Mouse (Mus musculus) left cerebral cortex, adult 8-10 months (tissue): ENCODE measurements around the gene Fn1. TPM values are rescaled to one million over a fixed set of nuclear protein-coding genes. Genes with fewer than 3 reads are reported as not detected.
A peak's percentile ranks its signal among the peaks of the same experiment; 100 is the strongest.

ENCODE experiments used
- DNase-seq, 2 experiments: peaks; one replicate each; pipeline ENCODE4 v3.0.0; 2022; ENCODE audit warnings: low spot score in 2 of 2
- total RNA-seq, 4 experiments: library from RNA; stranded (reverse); gene quantifications; 2 replicates each; pipeline ENCODE4 v1.2.4; 2022

The Fn1 gene
- 10 to 100 TPM; 40.4 to 47.7 (median 47.3) TPM for total RNA-seq

- DNase-seq, result peak in 1 of 2 experiments; percentile 7
Measured at GRCm38 (mm10) chr1:71652551-71653399, at the start of gene Fn1. Gene Fn1 (minus strand): TSS chr1:71653200.

GRCm38 (mm10) chr1:71696093-71696492, 43.1 kb upstream of the Fn1 start:
- no peak for DNase-seq

GRCm38 (mm10) chr1:71691472-71692277, 38.7 kb upstream of the Fn1 start:
- no peak for DNase-seq

GRCm38 (mm10) chr1:71688926-71689303, 35.9 kb upstream of the Fn1 start:
- no peak for DNase-seq

GRCm38 (mm10) chr1:71688272-71688925, 35.4 kb upstream of the Fn1 start:
- DNase-seq, result no peak

- DNase-seq, result no peak
Measured at GRCm38 (mm10) chr1:71686791-71687190, 33.8 kb upstream of the Fn1 start.

GRCm38 (mm10) chr1:71683736-71684135, 30.7 kb upstream of the Fn1 start:
- no peak for DNase-seq

GRCm38 (mm10) chr1:71682194-71682715, 29.3 kb upstream of the Fn1 start:
- DNase-seq, result no peak

GRCm38 (mm10) chr1:71681306-71681705, 28.3 kb upstream of the Fn1 start:
- no peak for DNase-seq

GRCm38 (mm10) chr1:71680046-71680672, 27.2 kb upstream of the Fn1 start:
- no peak for DNase-seq

- no peak for DNase-seq
Measured at GRCm38 (mm10) chr1:71675420-71675819, 22.4 kb upstream of the Fn1 start.

- no peak for DNase-seq
Measured at GRCm38 (mm10) chr1:71674274-71674673, 21.3 kb upstream of the Fn1 start.

- no peak for DNase-seq
Measured at GRCm38 (mm10) chr1:71673398-71673910, 20.5 kb upstream of the Fn1 start.

- DNase-seq, result no peak
Measured at GRCm38 (mm10) chr1:71672346-71672745, 19.3 kb upstream of the Fn1 start.

- DNase-seq, result no peak
Measured at GRCm38 (mm10) chr1:71663242-71663641, 10.2 kb upstream of the Fn1 start.

GRCm38 (mm10) chr1:71658632-71659031, 5.6 kb upstream of the Fn1 start:
- no peak for DNase-seq

GRCm38 (mm10) chr1:71656309-71656708, 3.3 kb upstream of the Fn1 start:
- DNase-seq, result no peak

GRCm38 (mm10) chr1:71654221-71654620, 1.2 kb upstream of the Fn1 start:
- no peak for DNase-seq

GRCm38 (mm10) chr1:71653400-71654159, 580 bp upstream of the Fn1 start:
- no peak for DNase-seq

GRCm38 (mm10) chr1:71651828-71652227, 1.2 kb downstream of the Fn1 start:
- no peak for DNase-seq
